Mouse (Mus musculus) limb, embryonic 14.5 days (tissue): ENCODE measurements around the gene Syngr1. TPM values are rescaled to one million over a fixed set of nuclear protein-coding genes. Genes with fewer than 3 reads are reported as not detected.

Source experiments
- ATAC-seq: fragments of 200-750 bp; cut with Nextera tagmentation; 2 replicates; pipeline ENCODE4 v1.8.0; 2017; ENCODE audit warnings: low read depth, moderate number of reproducible peaks, moderate TSS enrichment; ENCODE audit not compliant: low FRiP score
- DNase-seq: peaks from one replicate; pipeline ENCODE4 v3.0.0-alpha.2; 2015; ENCODE audit warnings: low spot score
- H3K27ac ChIP-seq: fragments of 300-500 bp; sonication (generic); replicated peaks from 2 replicates; pipeline ENCODE4 v1.5.1; 2014; ENCODE audit warnings: low read depth, mild to moderate bottlenecking, low read length, moderate library complexity, mixed read lengths
- H3K27me3 ChIP-seq: fragments of 300-500 bp; sonication (generic); 2 replicates; pipeline ENCODE4 v1.6.1; 2014; ENCODE audit warnings: low read length, mixed read lengths; ENCODE audit not compliant: control insufficient read depth, insufficient read depth
- H3K36me3 ChIP-seq: fragments of 300-500 bp; sonication (generic); 2 replicates; pipeline ENCODE4 v1.6.1; 2014; ENCODE audit warnings: mild to moderate bottlenecking, low read length, moderate library complexity, mixed read lengths; ENCODE audit not compliant: control insufficient read depth, insufficient read depth
- H3K4me1 ChIP-seq: fragments of 300-500 bp; sonication (generic); 2 replicates; pipeline ENCODE4 v1.6.1; 2014; ENCODE audit warnings: antibody characterized with exemption, low read length, mixed read lengths; ENCODE audit not compliant: control insufficient read depth, insufficient read depth
- H3K4me2 ChIP-seq: fragments of 300-500 bp; sonication (generic); replicated peaks from 2 replicates; pipeline ENCODE4 v1.6.1; 2014; ENCODE audit warnings: low read depth, mild to moderate bottlenecking, low read length, moderate library complexity; ENCODE audit not compliant: severe bottlenecking
- H3K4me3 ChIP-seq: fragments of 300-500 bp; sonication (generic); replicated peaks from 2 replicates; pipeline ENCODE4 v1.5.1; 2014; ENCODE audit warnings: low read length
- H3K9ac ChIP-seq: fragments of 300-500 bp; sonication (generic); 2 replicates; pipeline ENCODE4 v1.6.1; 2014; ENCODE audit warnings: mild to moderate bottlenecking, low read depth, low read length, moderate library complexity; ENCODE audit not compliant: severe bottlenecking
- H3K9me3 ChIP-seq: fragments of 300-500 bp; sonication (generic); 2 replicates; pipeline ENCODE4 v1.6.1; 2016; ENCODE audit warnings: low read length; ENCODE audit not compliant: control insufficient read depth
- POLR2A ChIP-seq: fragments of 200-500 bp; IDR thresholded peaks from 2 replicates; pipeline ENCODE4 v1.8.0; 2012; ENCODE audit warnings: inconsistent platforms, mild to moderate bottlenecking, moderate library complexity, borderline replicate concordance; ENCODE audit not compliant: insufficient read depth, insufficient read length; ENCODE audit errors: extremely low read depth
- WGBS: fragments of 180-500 bp; shearing (Covaris S2); extraction: QIAGEN DNeasy Blood & Tissue Kit; methylation state at CpG from one replicate; pipeline ENCODE4 v1.1.7; 2014; 5-methylcytosine and 5-hydroxymethylcytosine counted together
- polyA plus RNA-seq, 2 experiments: library from polyadenylated mRNA; depleted of rRNA in 1 of 2; stranded (reverse) in 1 of 2; unstranded in 1 of 2; fragments of >200 nt; fragmentation: Nextera tagmentation in 1 of 2; extraction: Ambion mirVana in 1 of 2; gene quantifications; 2 replicates each; pipeline versions ENCODE4 v1.2.1 to v1.2.3; 2012 to 2014

The Syngr1 gene
- polyA plus RNA-seq, 2 experiments = 10.8 to 11.5 TPM

GRCm38 (mm10) chr15:80075374-80075694 lies 15.8 kb upstream of the Syngr1 start:
- Histone ChIP-seq H3K27me3 (no peaks in the 10 kb centered on the region), H3K36me3 (peaks cover 43% of the 10 kb centered on the region), H3K4me1 (no peaks in the 10 kb centered on the region), H3K9ac (no peak overlapping the region), H3K9me3 (no peaks in the 10 kb centered on the region), H3K4me2 (no peak overlapping the region), H3K27ac (no peak overlapping the region), H3K4me3 (no peak overlapping the region)
- no peak for DNase-seq
- no peak for ATAC-seq
- no peak for TF ChIP-seq POLR2A
- 23% methylated on average over 3 of the region's 3 CpGs for WGBS

- Histone ChIP-seq H3K4me1 (0 out of 2 replicates have a peak, but pooled peaks cover 1% of the 10 kb centered on the region), H3K9me3 (no peaks in the 10 kb centered on the region), H3K9ac (peak overlapping the region; percentile 12; the same call in 1 of the 2 replicates), H3K4me3 (no peak overlapping the region), H3K27me3 (no peaks in the 10 kb centered on the region), H3K4me2 (no peak overlapping the region), H3K36me3 (peaks cover 48% of the 10 kb centered on the region), H3K27ac (peak overlapping the region; percentile 52)
- ATAC-seq (no peak), DNase-seq (no peak)
- no peak for TF ChIP-seq POLR2A
- WGBS = 13% methylated on average over 5 of the region's 5 CpGs
Observed at GRCm38 (mm10) chr15:80075733-80076337, 15.3 kb upstream of the Syngr1 start.

- H3K9me3 ChIP-seq = no peaks in the 10 kb centered on the region
- no peak overlapping the region for H3K4me3 ChIP-seq
- DNase-seq = peak; percentile 62
- H3K36me3 ChIP-seq = peaks cover 55% of the 10 kb centered on the region
- TF ChIP-seq POLR2A = no peak
- H3K27me3 ChIP-seq = no peaks in the 10 kb centered on the region
- peak; percentile 54 for ATAC-seq
- peak overlapping the region; percentile 52; the same call in 1 of the 2 replicates for H3K27ac ChIP-seq
- peaks cover 5% of the 10 kb centered on the region; the same call in 1 of the 2 replicates for H3K4me1 ChIP-seq
- H3K4me2 ChIP-seq = no peak overlapping the region
- H3K9ac ChIP-seq = peak overlapping the region; percentile 12; the same call in 1 of the 2 replicates
- 3% methylated on average over 2 of the region's 2 CpGs for WGBS
Observed at GRCm38 (mm10) chr15:80076338-80077136, 14.6 kb upstream of the Syngr1 start.

- Histone ChIP-seq H3K9me3 (no peaks in the 10 kb centered on the region), H3K9ac (no peak overlapping the region), H3K4me3 (no peak overlapping the region), H3K4me2 (no peak overlapping the region), H3K27me3 (no peaks in the 10 kb centered on the region), H3K36me3 (peaks cover 61% of the 10 kb centered on the region), H3K27ac (no peak overlapping the region), H3K4me1 (peaks cover 11% of the 10 kb centered on the region; the same call in 1 of the 2 replicates)
- 73% methylated on average over 11 of the region's 11 CpGs for WGBS
- DNase-seq (no peak), ATAC-seq (no peak)
- no peak for TF ChIP-seq POLR2A
Observed at GRCm38 (mm10) chr15:80078058-80078814, 12.9 kb upstream of the Syngr1 start.

- no peak overlapping the region for H3K9ac ChIP-seq
Observed at GRCm38 (mm10) chr15:80079129-80079668, 11.9 kb upstream of the Syngr1 start.

More at GRCm38 (mm10) chr15:80079129-80079668, 11.9 kb upstream of the Syngr1 start:
- WGBS = 91% methylated on average over 5 of the region's 5 CpGs
- ATAC-seq (no peak), DNase-seq (no peak)
- no peaks in the 10 kb centered on the region for H3K27me3 ChIP-seq
- H3K27ac ChIP-seq = no peak overlapping the region
- peaks cover 61% of the 10 kb centered on the region for H3K36me3 ChIP-seq
- no peak overlapping the region for H3K4me2 ChIP-seq
- no peak for TF ChIP-seq POLR2A
- no peak overlapping the region for H3K4me3 ChIP-seq
- peaks cover 11% of the 10 kb centered on the region; the same call in 1 of the 2 replicates for H3K4me1 ChIP-seq
- H3K9me3 ChIP-seq = no peaks in the 10 kb centered on the region
